Mouse (Mus musculus) right cerebral cortex, postnatal 10 days (tissue): ENCODE measurements at regions not wholly inside any gene's neighbourhood (a gene's known extent, or its start where the extent isn't known, plus 50 kb on each side); places are given as distances from the start of the nearest gene placed in this dataset.

Experiments used
- DNase-seq, 2 experiments: peaks; one replicate each; pipeline ENCODE4 v3.0.0; 2021; ENCODE audit warnings: low spot score in 2 of 2

- DNase-seq: peak; percentile 71 to 74
Observed at GRCm38 (mm10) chr12:7777220-7778055, 200.0 kb upstream of the Apob start.

GRCm38 (mm10) chr12:7778056-7778440 is 199.4 kb upstream of the Apob start:
- DNase-seq: peak in 1 of 2 experiments; percentile 40

- peak; percentile 60 to 62 for DNase-seq
Observed at GRCm38 (mm10) chr12:7816616-7817015, 160.8 kb upstream of the Apob start.

- no peak for DNase-seq
Observed at GRCm38 (mm10) chr12:7820006-7820704, 157.3 kb upstream of the Apob start.

GRCm38 (mm10) chr12:7820718-7821117 is 156.7 kb upstream of the Apob start:
- no peak for DNase-seq

- DNase-seq: no peak
Observed at GRCm38 (mm10) chr12:7835731-7836130, 141.7 kb upstream of the Apob start.

- DNase-seq: peak; percentile 48 to 60
Observed at GRCm38 (mm10) chr12:7853876-7854275, 123.6 kb upstream of the Apob start.

- DNase-seq: no peak
Observed at GRCm38 (mm10) chr12:7855683-7856082, 121.8 kb upstream of the Apob start.

- DNase-seq: peak in 1 of 2 experiments; percentile 21
Observed at GRCm38 (mm10) chr12:7859533-7859932, 117.9 kb upstream of the Apob start.

- peak in 1 of 2 experiments; percentile 26 for DNase-seq
Observed at GRCm38 (mm10) chr12:7870004-7870403, 107.4 kb upstream of the Apob start.

- no peak for DNase-seq
Observed at GRCm38 (mm10) chr12:7870473-7870872, 107.0 kb upstream of the Apob start.

- DNase-seq: no peak
Observed at GRCm38 (mm10) chr12:7875454-7875853, 102.0 kb upstream of the Apob start.

- no peak for DNase-seq
Observed at GRCm38 (mm10) chr12:7876302-7877063, 101.0 kb upstream of the Apob start.

GRCm38 (mm10) chr12:7878761-7879160 is 98.7 kb upstream of the Apob start:
- no peak for DNase-seq

GRCm38 (mm10) chr12:7896156-7896555 is 81.3 kb upstream of the Apob start:
- DNase-seq: no peak

GRCm38 (mm10) chr12:7905329-7905728 is 72.1 kb upstream of the Apob start:
- DNase-seq: no peak

- DNase-seq: no peak
Observed at GRCm38 (mm10) chr12:7906831-7907230, 70.6 kb upstream of the Apob start.

- no peak for DNase-seq
Observed at GRCm38 (mm10) chr12:7909746-7910360, 67.6 kb upstream of the Apob start.

GRCm38 (mm10) chr12:7910509-7910908 is 66.9 kb upstream of the Apob start:
- DNase-seq: no peak

- no peak for DNase-seq
Observed at GRCm38 (mm10) chr12:7918385-7918784, 59.1 kb upstream of the Apob start.

- no peak for DNase-seq
Observed at GRCm38 (mm10) chr12:7918967-7919708, 58.3 kb upstream of the Apob start.
